Mouse (Mus musculus): ENCODE data around the gene Hist4h4.
A peak's percentile ranks its signal among the peaks of the same experiment; 100 is the strongest.
"Not testable (repeated sequence)": the region's sequence is repeated elsewhere in the genome, so short reads cannot be mapped to it uniquely, and the experiment has no call there.

Gene Hist4h4

DNA sequence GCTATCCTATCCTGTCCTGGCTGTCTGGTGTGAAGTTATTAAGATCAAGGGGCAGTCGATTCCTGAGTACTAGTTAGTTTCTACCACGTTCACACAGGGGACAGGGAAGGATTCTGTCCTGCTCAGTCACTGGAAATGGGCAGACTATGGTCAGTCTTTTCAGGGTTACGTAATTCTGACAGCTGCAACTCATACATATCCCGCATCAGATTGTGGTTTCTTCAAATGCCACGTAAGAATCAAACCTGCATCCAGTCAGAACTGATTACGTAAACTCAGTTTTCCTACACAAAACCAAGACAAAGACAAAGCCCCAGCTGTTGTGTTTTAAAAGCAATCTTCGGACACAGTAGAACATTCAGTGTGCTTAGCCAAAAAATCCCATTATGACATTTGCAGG lies 11.2 kb upstream of the Hist4h4 start:
- DNase-seq (ENCODE audit: low spot score in 2 of 2): no peak

DNA sequence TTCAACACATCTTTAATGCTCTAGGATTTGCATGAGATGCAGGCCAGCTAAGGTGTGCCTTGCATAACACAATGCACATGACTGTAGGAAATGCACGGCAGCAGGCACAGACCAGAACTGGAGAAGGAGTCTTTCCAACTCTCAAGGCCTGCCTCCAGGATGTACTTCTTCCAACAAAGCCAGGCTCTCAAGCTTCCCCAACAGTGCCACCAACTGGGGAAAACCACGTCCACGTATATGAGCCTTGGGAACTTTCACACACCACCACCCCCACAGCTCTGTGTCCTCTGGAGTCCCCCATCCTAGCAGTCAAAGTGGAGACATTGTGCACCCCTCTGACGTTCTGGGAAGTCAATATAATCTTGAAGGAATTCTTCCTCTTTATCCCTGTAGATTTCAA lies 8.9 kb upstream of the Hist4h4 start:
- DNase-seq (ENCODE audit: low spot score in 2 of 2): no peak

DNA sequence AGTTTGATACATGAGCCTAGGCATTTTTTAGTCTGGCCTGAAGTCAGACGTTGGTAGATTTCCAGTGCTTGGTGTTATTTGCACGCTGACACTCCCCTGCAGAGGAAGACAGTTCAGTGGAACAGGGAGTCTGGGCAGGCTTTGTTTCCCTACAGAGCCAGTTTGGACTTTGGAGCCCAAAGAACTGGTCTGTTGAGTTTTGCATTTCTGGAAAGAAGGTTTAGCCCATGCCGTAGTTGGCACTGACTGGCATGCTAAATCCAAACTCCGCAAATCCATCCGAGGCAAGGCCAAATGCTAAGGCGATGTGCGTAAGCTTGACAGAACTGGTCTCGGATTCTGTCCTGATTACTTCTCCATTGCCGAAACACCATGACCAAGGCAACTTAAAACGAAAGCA lies 7.0 kb upstream of the Hist4h4 start:
- DNase-seq (ENCODE audit: low spot score in 2 of 2): no peak

DNA sequence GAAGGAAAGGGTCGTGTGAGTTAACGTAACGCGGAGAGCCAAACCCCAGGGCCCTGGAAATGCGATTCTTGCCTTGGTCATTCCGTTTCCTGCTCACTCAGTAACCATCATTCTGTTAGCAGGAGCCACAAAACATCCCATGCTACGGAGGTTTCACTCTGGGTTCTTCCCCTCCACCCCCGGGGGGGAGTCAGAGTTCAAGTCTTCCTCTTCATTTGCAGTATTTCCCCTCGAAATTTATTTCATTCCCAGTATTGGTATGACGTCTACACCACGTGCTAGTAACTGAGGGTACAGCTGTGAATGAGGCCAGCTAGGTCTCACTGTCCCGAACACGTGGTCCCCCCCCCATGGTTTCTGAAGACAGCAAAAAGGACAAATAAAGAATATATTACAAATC lies 5.5 kb upstream of the Hist4h4 start:
- DNase-seq (ENCODE audit: low spot score in 2 of 2): no peak

DNA sequence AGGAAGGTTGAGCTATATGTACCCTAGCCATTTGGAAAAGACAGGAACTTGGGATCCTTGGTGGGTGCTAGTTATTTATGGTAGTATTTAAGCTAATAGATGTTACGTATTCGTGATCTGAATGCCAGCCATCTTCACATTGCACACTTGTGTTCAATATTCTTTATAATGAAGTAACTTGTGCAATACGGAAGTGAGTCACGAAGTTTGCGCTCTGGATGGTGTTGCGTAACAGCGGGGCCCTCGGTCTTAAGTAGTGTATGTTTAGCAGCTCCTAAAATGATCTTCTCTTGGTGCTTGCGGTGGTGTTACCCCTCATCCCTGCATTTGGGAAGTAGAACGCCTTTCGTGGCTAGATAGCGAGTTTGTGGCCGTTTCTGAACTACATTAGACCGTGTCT lies 4.9 kb upstream of the Hist4h4 start:
- DNase-seq (ENCODE audit: low spot score in 2 of 2): peak; percentile 63 to 80

DNA sequence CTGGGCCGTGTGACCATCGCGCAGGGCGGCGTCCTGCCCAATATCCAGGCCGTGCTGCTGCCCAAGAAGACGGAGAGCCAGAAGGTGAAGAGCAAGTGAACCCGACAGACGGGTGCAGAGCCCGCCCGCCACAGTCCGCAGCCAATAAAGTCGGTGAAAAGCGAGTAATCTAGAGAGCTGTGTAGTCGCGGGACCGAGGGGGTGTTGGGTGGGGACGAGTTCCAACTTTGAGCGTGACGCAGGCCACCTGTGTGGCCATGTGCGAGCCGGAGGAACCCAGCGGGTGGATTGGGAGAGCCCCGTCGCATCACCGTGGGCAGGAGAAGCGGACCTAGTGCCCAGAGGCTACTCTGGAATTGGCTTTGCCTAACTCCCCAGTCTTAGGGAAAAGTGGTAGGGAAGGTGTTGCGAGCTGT lies 4.4 kb upstream of the Hist4h4 start:
- peak in 1 of 2 experiments; percentile 41 for DNase-seq (ENCODE audit: low spot score in 2 of 2)

DNA sequence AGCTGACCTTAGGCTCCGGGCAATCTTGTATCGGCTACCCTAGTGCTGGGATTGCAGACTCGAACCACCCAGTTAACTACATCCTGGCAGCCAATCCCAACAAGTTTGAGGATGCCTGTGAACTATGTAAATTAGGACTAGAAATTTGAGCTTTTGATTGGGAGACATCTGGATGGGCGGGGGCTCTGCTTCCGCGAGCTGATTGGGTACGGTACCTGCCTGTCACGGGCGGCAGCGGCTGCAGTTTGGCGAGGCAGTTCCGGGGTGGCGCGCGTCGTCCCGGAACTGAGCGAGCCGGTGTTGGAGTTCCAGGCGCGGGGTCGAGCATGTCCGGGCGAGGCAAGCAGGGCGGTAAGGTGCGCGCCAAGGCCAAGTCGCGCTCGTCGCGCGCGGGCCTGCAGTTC lies 3.8 kb upstream of the Hist4h4 start, which contains the start of gene H2afj:
H2afj (plus strand) TSS at position 231 of the 404 bp plus-strand sequence.
- peak; percentile 99 for DNase-seq (ENCODE audit: low spot score in 2 of 2)

DNA sequence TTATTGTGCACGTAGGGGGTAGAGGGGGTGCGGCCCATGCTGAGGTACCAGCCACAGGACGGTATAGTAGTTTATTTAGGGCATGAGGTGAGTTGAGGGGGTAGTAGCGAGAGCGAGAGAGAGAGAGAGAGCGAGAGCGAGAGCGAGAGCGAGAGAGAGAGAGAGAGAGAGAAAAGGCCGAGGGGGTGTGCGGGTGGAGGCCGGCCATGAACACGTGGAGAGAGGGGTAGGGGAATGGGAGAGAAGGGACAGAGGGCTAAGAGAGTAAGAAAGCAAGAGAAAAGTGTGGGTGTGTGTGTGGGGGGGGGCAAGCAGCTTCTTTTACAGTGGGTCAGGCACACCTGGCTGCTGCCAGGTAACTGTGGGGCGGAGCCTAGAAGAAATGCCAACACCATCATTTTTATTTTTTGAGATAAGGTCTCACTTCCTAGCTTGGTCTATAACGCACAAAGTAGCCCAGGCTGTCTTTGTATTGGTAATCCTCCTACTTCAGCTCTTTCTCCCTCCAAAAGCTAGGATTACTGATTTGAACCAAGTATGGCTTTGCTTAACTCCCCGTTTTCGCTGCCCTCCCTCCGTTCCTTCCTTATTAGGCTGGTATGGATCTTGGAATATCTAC lies 3.3 kb upstream of the Hist4h4 start:
- no peak for DNase-seq (ENCODE audit: low spot score in 2 of 2)

DNA sequence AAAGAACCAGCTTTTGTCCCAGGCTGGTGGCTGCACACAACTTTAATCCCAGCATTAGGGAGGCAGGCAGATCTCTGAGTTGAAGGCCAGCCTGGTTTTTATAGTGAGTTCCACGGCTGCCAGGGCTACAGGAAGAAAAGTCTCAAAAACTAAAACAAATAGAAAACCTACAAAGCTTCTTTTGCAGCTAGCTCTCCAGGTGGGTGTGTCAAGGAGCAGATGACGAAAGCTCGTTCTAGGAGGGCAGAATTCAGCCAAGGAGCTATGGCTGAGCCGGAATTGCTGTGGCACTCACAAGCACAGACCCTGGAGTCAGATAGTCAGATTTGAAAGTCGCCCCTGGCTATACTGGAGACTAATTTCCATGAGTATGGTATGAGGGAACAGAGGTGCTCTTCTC lies 2.6 kb upstream of the Hist4h4 start:
- no peak for DNase-seq (ENCODE audit: low spot score in 2 of 2)

DNA sequence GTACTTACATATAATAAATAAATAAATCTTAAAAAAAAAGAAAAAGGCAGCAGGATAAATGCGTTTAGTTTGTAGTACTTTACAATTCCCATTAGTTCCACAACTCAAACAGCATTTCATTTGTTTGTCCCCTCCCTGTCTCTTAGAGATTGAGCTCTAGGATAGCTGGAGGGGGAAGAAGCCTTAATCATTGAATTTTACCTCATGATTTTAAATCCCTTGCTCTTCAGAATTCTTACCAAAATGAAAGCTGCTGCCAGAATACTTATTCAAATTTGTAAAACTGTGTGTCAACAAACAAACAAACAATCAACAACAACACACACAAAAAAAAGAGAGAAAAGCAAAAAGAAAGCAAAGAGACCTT lies 1.2 kb upstream of the Hist4h4 start:
- DNase-seq (ENCODE audit: low spot score in 2 of 2): no peak

DNA sequence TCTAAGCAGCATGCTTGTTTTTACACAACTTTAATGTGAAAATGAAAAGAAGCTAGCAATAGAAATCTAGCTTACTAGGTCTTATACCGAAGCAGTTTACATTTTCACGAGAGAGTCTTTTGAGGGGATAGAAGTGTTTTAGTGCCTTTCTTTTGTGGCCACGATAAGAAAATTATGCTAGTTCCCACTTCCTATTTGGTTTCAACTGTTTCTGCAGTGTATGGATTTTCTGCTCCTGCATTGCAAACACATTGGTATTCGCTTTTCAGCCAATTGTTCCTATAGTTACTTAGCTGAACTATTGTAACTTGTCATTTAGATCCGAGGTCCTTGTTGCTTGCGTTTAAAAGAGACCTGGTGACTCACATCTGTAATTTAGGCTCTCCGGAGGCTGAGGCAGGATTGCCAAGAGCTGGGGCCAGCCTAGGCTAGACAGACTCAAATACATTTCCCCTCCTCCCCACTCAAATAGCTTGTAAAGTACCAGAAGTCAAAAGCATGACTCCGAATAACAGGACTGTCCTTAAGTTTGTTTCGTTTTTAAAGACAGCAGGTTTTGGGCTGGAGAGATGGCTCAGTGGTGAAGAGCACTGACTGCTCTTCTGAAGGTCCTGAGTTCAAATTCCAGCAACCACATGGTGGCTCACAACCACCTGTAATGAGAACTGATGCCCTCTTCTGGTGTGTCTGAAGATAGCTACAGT lies 642 bp upstream of the Hist4h4 start:
- no peak for DNase-seq (ENCODE audit: low spot score in 2 of 2)

DNA sequence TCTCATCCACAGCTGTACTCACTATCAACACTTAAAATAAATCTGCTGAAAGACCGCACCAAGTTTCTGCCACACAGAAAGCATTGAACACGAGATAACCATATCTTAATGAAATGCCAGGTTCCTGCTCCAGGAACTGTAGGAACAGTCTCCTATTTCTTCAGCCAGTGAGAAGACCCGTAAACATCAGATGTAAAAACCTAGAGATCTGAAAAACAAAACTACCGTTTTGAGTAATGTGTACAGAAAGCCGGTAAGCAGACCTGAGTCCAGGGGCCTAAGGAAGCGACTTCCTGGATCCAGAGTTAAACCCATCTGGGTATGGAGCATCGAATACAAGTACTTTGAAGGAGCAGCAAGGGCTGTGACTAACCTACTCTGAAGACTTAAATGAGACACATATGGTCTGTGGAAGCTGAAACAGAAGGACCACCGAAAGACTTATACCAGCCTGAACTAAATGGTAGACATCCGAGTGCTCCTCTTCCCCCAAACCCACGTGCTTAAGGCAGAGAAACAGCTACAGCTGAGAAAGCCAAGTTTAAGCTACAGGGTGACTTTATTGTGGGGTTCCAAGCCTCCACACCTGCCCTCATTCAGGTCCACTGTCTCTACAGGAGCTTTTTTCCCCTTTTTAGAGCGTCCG lies 999 bp downstream of the Hist4h4 start:
- no peak for DNase-seq (ENCODE audit: low spot score in 2 of 2)

DNA sequence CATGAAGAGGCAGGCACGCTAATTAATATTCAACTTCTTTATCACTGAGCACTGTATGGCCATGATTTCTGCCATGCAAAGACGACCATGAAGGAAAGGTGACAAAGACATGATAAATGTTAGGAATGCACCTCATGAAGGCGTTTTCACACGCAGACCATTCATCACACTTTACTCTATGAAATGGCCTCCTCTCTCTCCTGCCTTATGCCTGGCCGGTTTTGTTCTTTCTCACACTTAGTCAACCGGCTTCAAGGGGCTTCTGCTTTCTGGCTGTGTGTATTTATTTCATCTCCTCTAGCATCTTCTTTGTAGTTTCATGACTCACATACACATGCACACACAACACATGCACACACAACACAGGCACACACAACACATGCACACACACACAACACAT lies 2.9 kb downstream of the Hist4h4 start:
- no peak for DNase-seq (ENCODE audit: low spot score in 2 of 2)

DNA sequence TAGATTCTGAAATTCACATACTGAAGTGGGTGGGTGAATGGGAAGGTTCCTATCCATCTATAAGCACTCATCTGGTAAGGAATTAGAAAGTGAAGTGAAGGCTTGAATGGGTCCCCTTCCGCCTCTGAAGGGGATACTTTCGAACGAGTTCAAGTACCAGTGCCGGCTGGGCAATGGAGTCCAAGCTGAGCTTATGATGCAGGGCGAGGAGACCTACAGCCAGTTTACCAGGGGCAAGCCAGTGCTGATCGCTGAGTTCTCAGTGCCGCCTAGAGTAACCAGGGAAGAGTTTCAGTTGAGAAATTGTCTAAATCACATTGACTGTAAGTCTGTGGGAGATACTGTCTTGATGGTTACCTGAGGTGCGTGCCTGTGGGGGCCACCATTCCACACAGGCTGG lies 3.5 kb downstream of the Hist4h4 start:
- DNase-seq (ENCODE audit: low spot score in 2 of 2): no peak

DNA sequence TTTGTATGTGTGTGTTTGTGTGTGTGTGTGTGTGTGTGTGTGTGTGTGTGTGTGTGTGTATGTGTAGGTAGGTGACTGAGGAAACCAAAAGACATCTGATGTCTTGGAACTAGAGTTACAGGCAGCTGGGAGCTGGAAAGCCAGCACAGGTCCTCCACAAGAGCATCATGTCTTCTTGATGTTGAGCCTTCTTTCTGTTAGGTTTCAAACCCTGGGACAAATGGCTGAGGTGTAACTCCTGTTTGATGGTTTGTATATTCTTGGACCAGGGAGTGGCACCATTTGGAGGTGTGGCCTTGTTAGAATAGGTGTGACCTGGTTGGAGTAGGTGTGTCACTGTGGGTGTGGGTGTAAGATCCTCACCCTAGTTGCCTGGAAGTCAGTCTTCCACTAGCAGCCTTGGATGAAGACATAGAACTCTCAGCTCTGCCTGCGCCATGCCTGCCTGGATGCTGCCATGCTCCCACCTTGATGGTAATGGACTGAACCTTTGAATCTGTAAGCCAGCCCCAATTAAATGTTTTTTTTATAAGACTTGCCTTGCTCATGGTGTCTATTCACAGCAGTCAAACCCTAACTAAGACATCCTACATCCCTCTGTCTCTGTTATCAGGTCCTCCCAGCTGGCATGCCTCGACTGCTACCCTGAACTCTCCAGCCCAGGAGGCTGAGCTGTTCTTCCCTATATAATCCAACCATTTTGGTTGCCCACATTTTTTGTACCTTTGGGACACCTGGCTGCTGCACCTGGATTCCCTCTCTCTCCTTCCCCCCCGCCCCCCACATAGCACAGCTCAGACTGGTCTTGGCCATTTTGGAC lies 6.1 kb downstream of the Hist4h4 start:
- not testable (repeated sequence) for DNase-seq (ENCODE audit: low spot score in 2 of 2)

DNA sequence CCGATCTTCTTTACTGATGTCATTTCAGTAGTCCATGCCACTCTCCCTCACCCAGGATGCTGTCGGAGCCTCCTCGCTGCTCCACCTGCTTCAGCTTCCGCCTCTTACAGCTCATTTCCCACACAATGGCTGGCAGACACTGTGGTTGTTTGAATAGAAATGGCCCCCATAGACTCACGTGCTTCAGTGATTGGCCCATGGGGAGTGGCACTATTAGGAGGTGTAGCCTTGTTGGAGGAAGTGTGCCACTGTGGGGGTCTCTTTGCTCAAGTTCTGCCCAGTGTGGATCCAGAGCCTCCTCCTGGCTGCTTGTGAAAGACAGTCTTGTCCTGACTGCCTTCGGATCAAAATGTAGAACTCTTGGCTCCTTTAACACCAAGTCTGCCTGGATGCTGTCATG lies 8.4 kb downstream of the Hist4h4 start:
- no peak for DNase-seq (ENCODE audit: low spot score in 2 of 2)

DNA sequence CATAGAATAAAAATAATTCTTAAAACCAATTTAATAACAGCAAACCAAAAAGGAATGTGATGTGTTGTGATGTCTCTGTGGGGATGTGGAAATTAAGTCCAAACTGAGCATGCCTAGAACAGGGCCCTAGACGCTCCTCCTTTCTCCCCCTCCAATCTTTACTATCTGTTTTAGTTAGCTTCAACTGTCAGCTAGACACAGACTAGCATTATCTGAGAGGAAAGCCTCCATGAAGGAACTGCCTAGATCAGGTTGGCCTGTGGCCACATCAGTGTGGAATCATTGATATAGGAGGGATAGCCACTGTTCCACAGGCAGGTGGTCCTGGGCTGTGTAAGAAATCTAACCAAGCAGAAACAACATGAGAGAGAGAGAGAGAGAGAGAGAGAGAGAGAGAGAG lies 9.1 kb downstream of the Hist4h4 start:
- no peak for DNase-seq (ENCODE audit: low spot score in 2 of 2)

DNA sequence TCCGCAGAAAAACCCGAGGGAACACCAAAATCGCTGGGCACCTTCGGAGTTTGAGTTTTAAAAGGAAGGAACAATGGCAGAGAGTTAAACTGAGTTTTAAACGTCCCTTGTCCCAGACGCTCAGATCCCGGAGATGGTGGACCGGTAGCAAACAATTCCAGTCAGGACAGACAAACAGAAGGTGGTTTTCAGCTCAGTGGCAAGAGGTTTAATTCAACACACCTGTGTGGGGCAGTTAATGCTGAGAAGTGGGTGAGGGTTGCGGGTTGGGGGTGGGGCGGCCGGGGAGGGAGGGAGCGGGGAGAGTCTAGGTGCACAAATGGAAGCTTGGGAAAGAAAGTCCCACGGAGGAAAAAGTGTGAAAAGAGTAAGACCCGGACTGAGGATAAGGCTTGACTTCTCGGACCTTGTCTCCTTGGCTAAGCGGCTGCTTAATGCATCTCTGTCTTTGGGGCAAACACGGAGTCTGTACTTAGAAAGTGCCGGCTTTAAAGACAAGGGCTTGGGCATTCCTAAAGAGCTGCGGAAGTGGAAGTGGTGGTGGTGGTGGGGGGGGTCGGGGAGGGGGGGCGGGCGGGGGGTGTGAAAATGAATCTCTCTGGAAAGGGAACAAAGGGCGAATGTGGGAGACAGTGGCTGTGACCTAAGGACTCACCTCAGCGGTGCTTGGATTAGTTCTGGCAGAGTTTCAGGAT lies 10.2 kb downstream of the Hist4h4 start:
- no peak for DNase-seq (ENCODE audit: low spot score in 2 of 2)

DNA sequence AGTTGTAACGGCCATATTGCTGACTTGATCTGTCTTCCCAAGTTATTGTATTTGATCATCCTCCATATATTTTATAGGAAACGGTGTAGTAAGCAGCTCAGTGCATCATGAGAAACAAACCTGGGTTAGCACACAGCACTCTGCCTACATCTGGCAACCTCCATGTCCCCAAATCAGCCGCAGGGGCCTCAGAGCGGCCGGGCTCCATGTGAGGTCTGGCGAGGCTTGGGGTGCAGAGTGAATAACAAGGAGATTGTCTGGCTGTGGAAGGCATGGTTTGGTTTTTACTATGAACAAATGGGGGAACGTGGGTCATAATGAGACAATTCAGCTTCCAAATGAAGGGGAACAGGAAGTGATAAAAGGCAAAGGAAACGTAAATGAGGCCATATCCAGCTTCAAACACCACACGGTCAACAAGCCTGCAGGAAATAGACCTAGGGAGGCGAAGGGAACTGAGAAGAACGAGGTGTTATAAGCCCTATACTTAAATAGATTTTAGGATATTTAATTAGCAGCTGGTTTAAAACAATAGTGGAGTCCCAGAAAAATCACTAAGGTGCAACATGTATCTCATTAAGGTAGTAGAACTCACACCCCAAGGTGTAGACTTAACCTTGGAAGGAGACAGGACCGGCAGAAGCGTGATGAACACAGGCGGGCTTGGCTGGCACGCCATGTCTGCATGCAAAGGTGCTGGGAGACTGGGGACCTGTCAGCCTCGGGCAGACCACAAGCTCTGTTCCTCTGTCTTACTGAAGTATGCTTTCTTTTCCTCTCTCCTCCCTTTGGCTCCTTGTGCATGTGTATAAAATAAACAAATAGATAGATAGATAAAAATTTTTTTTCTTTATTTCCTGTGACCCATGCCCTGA lies 11.1 kb downstream of the Hist4h4 start:
- DNase-seq (ENCODE audit: low spot score in 2 of 2): no peak

DNA sequence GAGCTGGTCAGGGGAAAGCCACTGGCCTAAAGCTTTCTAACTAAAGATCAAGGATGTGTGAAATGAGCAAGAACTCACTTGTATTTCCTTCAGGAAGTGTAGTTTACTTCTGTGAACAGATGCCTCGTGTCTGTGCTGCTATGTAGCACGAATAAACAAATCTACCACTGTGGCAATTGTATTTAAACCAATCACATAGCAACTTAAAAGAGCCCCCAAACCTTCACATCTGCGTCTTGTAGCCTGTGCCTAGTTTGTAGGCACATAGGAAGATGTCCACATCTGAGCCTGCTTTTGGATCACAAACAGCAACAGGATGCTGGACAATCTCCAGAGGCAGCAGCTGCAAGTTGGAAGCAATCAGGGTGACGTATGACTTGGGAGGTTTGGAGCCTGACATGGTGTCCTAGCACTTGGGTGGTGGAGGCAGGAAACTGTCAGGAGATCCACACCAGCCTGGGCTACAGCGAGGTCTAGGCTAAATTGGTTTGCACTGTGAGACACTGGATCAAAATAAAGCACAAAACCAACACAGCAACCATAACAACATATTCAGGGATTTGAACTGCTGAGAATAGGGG lies 14.7 kb downstream of the Hist4h4 start:
- DNase-seq (ENCODE audit: low spot score in 2 of 2): peak; percentile 55 to 60
